Mouse (Mus musculus) forebrain, embryonic 11.5 days (tissue): ENCODE measurements around the gene Sstr3. TPM values are rescaled to one million over a fixed set of nuclear protein-coding genes. Genes with fewer than 3 reads are reported as not detected.

ENCODE experiments used
- ATAC-seq: fragments of 200-750 bp; cut with Nextera tagmentation; replicated peaks from 2 replicates; pipeline ENCODE4 v1.8.0; 2017; ENCODE audit warnings: moderate TSS enrichment; ENCODE audit not compliant: low FRiP score
- DNase-seq: peaks from one replicate; pipeline ENCODE4 v3.0.0-alpha.2; 2017; ENCODE audit warnings: low spot score
- H3K27ac ChIP-seq: fragments of 300-500 bp; sonication (generic); 2 replicates; pipeline ENCODE4 v1.5.1; 2014; ENCODE audit warnings: low read depth, low read length
- H3K27me3 ChIP-seq: fragments of 300-500 bp; sonication (generic); 2 replicates; pipeline ENCODE4 v1.6.1; 2014; ENCODE audit warnings: mild to moderate bottlenecking, low read length, mixed read lengths; ENCODE audit not compliant: control insufficient read depth, insufficient read depth
- H3K36me3 ChIP-seq: fragments of 300-500 bp; sonication (generic); 2 replicates; pipeline ENCODE4 v1.6.1; 2014; ENCODE audit warnings: mild to moderate bottlenecking, low read length, moderate library complexity, mixed read lengths; ENCODE audit not compliant: control insufficient read depth, insufficient read depth
- H3K4me1 ChIP-seq: fragments of 300-500 bp; sonication (generic); replicated peaks from 2 replicates; pipeline ENCODE4 v1.6.1; 2014; ENCODE audit warnings: low read length, mixed read lengths; ENCODE audit not compliant: control insufficient read depth, insufficient read depth
- H3K4me2 ChIP-seq: fragments of 300-500 bp; sonication (generic); 2 replicates; pipeline ENCODE4 v1.6.1; 2014; ENCODE audit warnings: low read depth, mild to moderate bottlenecking, low read length, moderate library complexity, mixed read lengths; ENCODE audit not compliant: severe bottlenecking
- H3K4me3 ChIP-seq: fragments of 300-500 bp; sonication (generic); 2 replicates; pipeline ENCODE4 v1.5.1; 2014; ENCODE audit warnings: low read depth, low read length
- H3K9ac ChIP-seq: fragments of 300-500 bp; sonication (generic); 2 replicates; pipeline ENCODE4 v1.6.1; 2014; ENCODE audit warnings: low read length
- H3K9me3 ChIP-seq: fragments of 300-500 bp; sonication (generic); 2 replicates; pipeline ENCODE4 v1.6.1; 2016; ENCODE audit warnings: low read length, mixed read lengths; ENCODE audit not compliant: control insufficient read depth
- WGBS: fragments of 180-500 bp; shearing (Covaris S2); extraction: QIAGEN DNeasy Blood & Tissue Kit; methylation state at CpG from one replicate; pipeline ENCODE4 v1.1.7; 2014; 5-methylcytosine and 5-hydroxymethylcytosine counted together
- polyA plus RNA-seq: library from polyadenylated mRNA; unstranded; fragments of >200 nt; fragmentation: Nextera tagmentation; extraction: Ambion mirVana; gene quantifications from 2 replicates; pipeline ENCODE4 v1.2.1, GENCODE M21; 2014

Sstr3 gene
- polyA plus RNA-seq, 1 experiment from 2014 or later, result not detected

DNA sequence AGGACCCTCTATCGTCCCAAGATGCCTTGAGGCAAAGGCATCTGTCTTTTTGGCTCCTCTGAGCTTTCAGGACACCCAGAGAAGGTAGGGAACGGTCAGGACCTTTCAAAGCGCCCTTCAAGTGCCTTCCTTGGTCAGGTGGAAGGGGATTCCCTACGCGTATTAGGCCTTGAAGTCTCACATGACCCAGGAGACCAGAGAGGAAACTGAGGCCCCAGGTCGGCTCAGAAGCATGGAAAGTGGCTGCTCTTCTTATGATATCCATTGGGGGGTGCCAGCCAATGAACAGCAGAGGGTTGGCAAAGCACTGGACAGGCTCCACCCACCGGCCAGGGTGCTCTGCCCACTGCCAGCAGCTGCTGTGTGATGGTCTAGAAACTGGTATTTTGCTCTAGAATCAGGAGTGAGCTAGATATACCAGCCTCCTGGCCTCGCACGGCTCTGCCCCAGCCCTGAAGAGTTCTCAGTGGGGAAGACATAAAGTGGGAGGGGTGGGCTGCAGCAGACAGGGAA, 23.2 kb upstream of the Sstr3 start:
- no peaks in the 10 kb centered on the region for H3K9me3 ChIP-seq
- H3K4me2 ChIP-seq, result no peak overlapping the region
- H3K9ac ChIP-seq, result no peak overlapping the region
- WGBS, result 74% methylated on average over 9 of the region's 9 CpGs
- no peaks in the 10 kb centered on the region for H3K4me1 ChIP-seq
- H3K4me3 ChIP-seq, result no peak overlapping the region
- DNase-seq (no peak), ATAC-seq (no peak)
- no peaks in the 10 kb centered on the region for H3K36me3 ChIP-seq
- no peaks in the 10 kb centered on the region for H3K27me3 ChIP-seq
- no peak overlapping the region for H3K27ac ChIP-seq

DNA sequence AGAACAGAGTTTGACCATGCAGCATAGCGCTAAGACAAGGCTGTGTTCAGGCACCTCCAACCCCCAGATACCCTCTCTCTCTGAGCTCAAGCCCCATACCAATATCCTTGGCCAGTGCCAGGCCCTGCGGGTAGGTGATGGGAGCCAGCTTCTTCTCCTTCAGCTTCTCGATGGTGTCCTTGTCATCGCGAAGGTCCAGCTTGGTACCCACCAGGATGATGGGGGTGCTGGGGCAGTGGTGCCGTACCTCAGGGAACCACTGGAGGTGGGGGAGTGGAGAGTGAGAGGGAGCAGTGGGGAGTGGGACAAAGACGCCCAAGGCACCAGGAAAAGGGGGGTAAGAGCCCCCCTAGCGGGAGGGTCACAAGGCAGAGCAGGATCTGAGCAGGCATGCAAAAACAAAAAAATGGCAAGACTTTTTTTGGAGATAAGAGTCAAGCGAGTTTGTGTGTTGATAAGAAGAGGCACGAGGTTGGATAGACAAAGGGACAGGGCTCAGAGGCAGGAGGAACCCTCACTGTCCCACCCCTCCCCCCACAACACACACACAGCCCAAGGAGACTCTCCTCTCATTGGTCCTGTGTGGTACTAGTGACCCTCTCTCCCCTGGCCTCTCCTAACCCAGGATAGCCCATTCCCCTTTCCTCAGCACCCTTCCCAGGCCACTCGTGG, 20.4 kb upstream of the Sstr3 start:
- Histone ChIP-seq H3K4me3 (no peak overlapping the region), H3K27me3 (no peaks in the 10 kb centered on the region), H3K9ac (no peak overlapping the region), H3K36me3 (no peaks in the 10 kb centered on the region), H3K9me3 (no peaks in the 10 kb centered on the region), H3K4me2 (no peak overlapping the region), H3K4me1 (no peaks in the 10 kb centered on the region), H3K27ac (no peak overlapping the region)
- no peak for DNase-seq
- ATAC-seq, result no peak
- WGBS, result 76% methylated on average over 11 of the region's 11 CpGs

DNA sequence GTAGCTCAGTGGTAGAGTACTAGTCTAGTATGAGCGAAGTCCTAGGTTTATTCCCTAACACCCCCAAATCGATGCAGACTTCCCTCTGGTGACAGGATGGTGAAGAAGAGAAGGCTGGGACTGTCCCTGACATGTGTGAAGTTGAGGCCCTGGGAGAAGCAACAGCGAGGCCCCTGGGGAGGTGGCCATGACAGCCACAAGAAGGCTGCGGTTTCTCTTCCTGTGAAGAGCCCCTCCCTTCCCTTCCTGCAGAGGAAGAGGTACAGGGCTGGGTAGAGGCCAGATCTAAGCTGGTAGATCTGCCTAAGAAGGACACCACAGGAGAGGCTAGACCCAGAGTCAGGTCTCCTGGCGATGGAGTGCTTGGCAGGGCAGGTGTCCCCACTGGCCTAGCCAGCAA, 19.5 kb upstream of the Sstr3 start:
- no peak for ATAC-seq
- WGBS, result 77% methylated on average over 5 of the region's 5 CpGs

DNA sequence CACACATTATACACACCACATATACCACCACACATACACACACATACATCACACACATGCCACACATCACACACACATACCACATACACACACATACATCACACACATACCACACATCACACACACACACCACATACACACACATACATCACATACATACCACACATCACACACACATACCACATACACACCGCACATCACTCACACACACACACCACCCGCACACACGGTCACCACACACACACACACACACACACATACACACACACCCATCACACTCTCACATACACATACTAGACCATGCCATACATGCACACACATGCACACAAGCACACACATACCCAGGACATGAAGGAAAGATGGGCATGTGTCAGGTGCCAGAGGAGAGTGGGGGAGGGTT, 18.9 kb upstream of the Sstr3 start:
- Histone ChIP-seq H3K4me3 (no peak overlapping the region), H3K9me3 (no peaks in the 10 kb centered on the region), H3K27me3 (no peaks in the 10 kb centered on the region), H3K9ac (no peak overlapping the region), H3K4me2 (no peak overlapping the region), H3K27ac (no peak overlapping the region), H3K4me1 (no peaks in the 10 kb centered on the region), H3K36me3 (no peaks in the 10 kb centered on the region)
- ATAC-seq (no peak), DNase-seq (no peak)
- 94% methylated on average over 3 of the region's 3 CpGs for WGBS

More for the DNA sequence above, 19.5 kb upstream of the Sstr3 start:
- no peak for DNase-seq
- Histone ChIP-seq H3K36me3 (no peaks in the 10 kb centered on the region), H3K27me3 (no peaks in the 10 kb centered on the region), H3K4me3 (no peak overlapping the region), H3K4me2 (no peak overlapping the region), H3K4me1 (no peaks in the 10 kb centered on the region), H3K27ac (no peak overlapping the region), H3K9me3 (no peaks in the 10 kb centered on the region), H3K9ac (no peak overlapping the region)

DNA sequence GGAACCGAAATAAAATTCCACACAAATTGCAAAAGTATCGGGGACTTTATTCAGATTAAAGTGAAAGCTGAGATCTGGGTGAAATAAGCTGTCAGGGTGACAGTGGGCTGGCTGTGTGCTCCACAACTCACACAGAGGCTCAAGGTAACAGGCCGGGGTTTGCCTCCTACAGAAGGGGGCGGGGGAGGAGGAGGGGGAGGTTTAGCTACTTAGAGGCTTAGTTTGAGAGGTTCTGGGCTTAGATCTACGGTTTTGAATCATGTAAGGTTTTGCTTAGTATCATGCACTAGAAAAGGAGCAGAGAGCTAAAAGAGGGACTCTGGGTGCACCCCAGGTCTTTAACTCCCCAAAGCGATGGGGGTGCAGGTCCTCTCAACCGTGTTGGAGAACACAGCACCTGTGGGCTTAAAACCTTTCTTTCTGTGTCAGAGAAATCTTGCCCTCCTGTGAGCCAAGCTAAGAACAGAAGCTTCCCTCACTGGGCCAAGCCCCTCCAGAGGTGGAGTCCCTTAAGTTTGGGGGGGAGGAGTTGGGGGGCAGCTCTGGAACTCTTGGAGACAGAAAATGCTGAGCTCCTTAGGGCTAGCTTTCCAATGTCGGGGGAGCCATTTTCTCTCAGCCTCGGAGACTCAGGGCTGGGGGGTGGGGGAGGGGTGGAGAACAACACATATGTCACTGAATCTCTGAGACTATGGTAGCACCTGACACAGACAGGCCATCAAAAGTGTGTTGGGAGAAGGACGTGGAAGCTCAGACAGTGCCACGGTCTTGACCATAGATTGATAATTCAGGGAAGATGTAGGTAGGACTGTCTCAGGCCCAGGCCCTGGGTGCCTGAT, 14.9 kb upstream of the Sstr3 start:
- ATAC-seq (no peak), DNase-seq (no peak)
- Histone ChIP-seq H3K4me1 (no peaks in the 10 kb centered on the region), H3K9me3 (no peaks in the 10 kb centered on the region), H3K27ac (no peak overlapping the region), H3K9ac (no peak overlapping the region), H3K27me3 (no peaks in the 10 kb centered on the region), H3K4me3 (no peak overlapping the region), H3K4me2 (no peak overlapping the region), H3K36me3 (no peaks in the 10 kb centered on the region)
- 62% methylated on average over 11 of the region's 11 CpGs for WGBS

DNA sequence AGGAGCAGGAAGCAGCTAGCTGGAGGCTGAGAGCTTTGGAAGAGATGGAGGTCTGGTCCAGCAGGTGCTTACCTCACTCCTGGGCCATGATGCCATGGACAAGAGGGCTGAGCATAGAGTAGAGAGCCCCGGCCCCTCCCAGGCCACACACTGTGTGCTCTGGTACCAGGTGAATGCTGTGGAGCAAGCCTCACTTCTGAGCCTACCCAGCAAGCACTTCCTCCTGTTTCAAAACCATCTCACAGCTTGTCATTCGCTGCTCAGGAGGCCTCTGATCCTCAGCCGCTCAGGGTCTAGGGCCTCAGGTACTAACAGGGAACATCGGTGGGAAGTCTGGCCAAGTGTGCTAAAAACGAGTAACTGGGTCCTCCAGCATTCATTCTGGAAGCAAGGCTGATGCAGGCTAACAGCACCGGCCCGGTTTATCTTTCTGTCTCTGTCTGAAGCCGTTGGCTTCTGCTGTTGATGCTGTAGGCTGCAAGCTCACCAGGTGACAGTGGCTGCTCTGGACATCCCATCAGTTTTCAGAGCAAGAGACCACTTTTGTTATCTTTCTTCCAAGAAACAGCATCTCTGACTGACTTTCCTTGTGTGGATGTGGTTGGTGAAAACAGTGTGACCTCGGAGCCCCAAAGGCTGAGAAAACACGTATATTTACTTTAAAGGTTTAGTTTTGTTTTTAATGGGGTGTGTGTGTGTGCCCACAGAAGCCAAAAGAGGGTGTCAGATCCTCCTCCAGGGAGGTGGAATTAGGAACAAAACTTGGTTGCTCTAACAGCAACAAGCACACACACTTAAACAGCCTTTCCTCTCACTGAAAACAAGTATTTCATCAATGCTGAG, 13.4 kb upstream of the Sstr3 start:
- H3K27ac ChIP-seq, result no peak overlapping the region
- H3K4me3 ChIP-seq, result no peak overlapping the region
- no peak for ATAC-seq
- no peaks in the 10 kb centered on the region for H3K36me3 ChIP-seq
- H3K4me1 ChIP-seq, result no peaks in the 10 kb centered on the region
- no peaks in the 10 kb centered on the region for H3K9me3 ChIP-seq
- 75% methylated on average over 10 of the region's 10 CpGs for WGBS
- no peak for DNase-seq
- H3K9ac ChIP-seq, result no peak overlapping the region
- H3K4me2 ChIP-seq, result no peak overlapping the region
- H3K27me3 ChIP-seq, result no peaks in the 10 kb centered on the region

DNA sequence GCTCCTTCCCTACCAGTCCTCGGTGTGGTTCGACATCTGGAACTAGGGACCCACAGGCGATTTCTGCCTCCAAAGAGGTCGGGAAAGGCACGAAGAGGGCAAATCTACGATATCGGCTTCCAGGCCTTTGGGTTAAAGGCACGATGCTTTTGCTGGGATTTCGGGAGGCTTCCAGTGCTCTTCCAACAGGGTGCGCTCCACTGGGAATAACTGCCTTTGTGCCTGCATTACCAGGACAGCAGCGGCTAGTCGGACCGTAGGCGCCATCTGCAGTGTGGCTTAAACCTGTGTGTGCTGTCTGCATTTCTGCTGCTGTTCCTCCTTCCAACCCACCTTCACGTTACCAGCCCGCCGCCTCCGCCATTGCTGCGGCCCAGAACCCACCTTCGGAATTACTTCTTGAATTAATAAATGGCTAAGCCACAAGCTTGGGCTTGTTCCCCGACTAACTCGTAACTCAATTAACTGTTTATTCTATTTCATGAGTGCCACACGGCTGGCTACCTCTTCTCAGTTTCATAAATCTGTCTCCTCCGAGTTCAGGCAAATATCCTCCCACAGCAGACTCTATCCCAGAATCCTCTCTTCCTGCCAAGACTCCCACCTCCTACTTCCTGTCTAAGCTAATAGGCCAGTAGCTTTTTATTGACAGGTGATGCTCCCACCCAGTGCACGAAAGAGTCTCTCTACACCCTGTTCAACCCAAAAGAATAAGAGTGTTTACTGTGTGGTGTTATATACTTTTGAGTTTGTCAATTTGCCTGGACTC, 10.2 kb upstream of the Sstr3 start:
- 67% methylated on average over 25 of the region's 25 CpGs for WGBS
- DNase-seq, result no peak
- Histone ChIP-seq H3K9ac (no peak overlapping the region), H3K27ac (no peak overlapping the region), H3K27me3 (no peaks in the 10 kb centered on the region), H3K4me3 (no peak overlapping the region), H3K36me3 (no peaks in the 10 kb centered on the region), H3K4me1 (no peaks in the 10 kb centered on the region), H3K4me2 (no peak overlapping the region), H3K9me3 (no peaks in the 10 kb centered on the region; the same call in 1 of the 2 replicates)
- ATAC-seq, result no peak
